Mouse (Mus musculus) splenic B cell, adult 2 months (primary cell): ENCODE results near the gene Hivep3.

Source experiments
- DNase-seq: peaks from one replicate; pipeline ENCODE4 v3.0.0-alpha.2; 2011; ENCODE audit warnings: low read depth, low spot score
- H3K27me3 ChIP-seq: 2 replicates; pipeline ENCODE4 v1.6.1; 2012; ENCODE audit warnings: mild to moderate bottlenecking, low read length, moderate library complexity, mixed read lengths; ENCODE audit not compliant: control insufficient read depth, poor library complexity, insufficient read depth, severe bottlenecking
- H3K36me3 ChIP-seq: 2 replicates; pipeline ENCODE4 v1.6.1; 2012; ENCODE audit warnings: mild to moderate bottlenecking, low read length, moderate library complexity, mixed read lengths; ENCODE audit not compliant: control insufficient read depth, poor library complexity, insufficient read depth, severe bottlenecking

Gene Hivep3

DNA sequence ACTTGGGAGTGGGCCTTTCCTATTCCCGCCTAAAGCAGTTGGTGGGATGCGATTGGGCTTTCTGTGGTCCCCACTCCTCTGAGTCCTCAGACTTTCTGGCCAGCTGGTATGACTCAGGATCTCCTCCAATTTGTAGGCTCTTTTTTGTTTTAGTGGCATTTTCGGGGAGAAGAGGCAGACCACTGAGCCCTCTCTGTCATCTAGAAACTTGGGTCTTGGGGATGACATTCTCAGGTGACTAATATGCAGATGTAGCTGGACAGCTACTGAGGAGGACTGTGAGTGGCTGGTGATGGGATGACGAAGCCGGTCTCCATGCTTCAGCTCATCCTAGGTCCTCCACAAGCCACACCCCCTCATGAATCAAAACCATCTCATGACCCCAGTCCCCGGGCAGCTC, 328.6 kb downstream of the Hivep3 start:
- DNase-seq: no peak
- H3K27me3 ChIP-seq: no peaks in the 10 kb centered on the region
- H3K36me3 ChIP-seq: no peaks in the 10 kb centered on the region

- Histone ChIP-seq H3K27me3 (no peaks in the 10 kb centered on the region), H3K36me3 (no peaks in the 10 kb centered on the region)
- DNase-seq: no peak
Observed at GRCm38 (mm10) chr4:120062754-120063153, 329.2 kb downstream of the Hivep3 start.

- DNase-seq: no peak
- H3K36me3 ChIP-seq: no peaks in the 10 kb centered on the region
- no peaks in the 10 kb centered on the region for H3K27me3 ChIP-seq
Observed at GRCm38 (mm10) chr4:120063353-120064124, 330.0 kb downstream of the Hivep3 start.

GRCm38 (mm10) chr4:120064696-120065095, 331.1 kb downstream of the Hivep3 start, which contains the start of gene AL607142.1:
TSS of gene AL607142.1 (plus strand) at chr4:120064996.
- no peaks in the 10 kb centered on the region for H3K27me3 ChIP-seq
- no peak for DNase-seq
- H3K36me3 ChIP-seq: no peaks in the 10 kb centered on the region

DNA sequence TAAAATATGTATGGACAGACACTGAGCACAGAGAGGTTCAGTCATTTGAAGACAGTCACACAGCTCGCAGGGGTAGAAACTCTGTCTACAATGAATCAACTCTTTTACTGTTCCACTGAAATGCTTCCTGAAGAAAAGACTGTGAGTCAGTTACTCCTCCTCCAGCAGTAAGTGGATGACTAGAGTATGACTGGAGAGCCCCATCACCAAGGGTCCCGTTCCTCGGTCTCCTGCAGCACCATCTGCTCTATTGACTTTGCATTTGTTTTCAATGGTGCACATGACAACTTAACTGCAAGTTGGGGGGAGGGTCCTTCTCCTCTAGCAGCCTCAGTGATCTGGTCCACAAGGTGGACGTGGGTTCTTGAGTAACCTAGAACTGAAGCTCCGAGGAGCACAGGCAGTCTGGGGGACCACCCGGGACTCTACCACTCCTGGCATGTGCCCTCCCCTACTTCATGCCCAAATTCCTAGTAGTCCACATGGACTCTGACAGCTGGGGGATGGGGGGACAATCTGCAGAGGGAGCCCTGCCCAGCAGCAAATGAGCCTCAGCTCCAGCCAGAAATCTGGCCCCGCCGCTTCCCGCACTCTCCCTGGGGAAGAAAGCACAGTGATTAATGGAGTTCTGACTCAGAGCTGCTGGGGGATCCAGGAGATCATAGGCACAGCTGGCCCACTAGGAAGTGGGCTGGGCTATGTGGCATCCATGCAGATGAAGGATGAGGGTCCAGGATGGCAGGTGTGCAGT, 333.4 kb downstream of the Hivep3 start:
- Histone ChIP-seq H3K36me3 (no peaks in the 10 kb centered on the region), H3K27me3 (no peaks in the 10 kb centered on the region)
- DNase-seq: no peak

DNA sequence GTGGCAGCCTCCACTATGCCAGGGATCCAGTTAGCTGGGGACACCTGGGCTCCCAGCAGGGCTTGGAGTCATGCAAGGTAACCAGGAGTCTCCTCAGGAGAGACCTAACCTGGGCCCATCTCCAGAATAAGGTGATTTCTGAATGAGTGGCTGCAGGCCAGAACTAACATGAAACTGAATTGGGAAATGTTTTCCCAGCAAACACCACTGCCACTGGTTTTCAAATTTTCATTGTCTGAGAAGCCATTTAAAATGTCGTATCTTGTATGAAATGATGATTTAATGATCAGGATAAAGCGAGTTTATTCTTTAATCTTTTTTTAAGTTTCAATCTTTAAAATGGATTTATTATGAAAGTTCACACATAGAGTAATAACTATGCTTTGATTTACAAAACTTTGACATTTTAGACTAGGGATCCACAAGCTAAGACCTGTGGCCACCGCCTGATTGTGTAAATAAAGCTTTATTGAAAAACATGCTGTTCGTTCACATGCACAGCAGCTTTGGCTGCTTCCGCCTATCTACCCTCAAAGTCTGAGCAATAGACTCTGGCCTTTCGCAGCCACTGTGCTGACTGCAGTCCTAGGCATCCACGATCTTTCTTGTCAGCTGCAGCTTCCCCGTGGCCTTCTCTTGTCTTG, 334.1 kb downstream of the Hivep3 start:
- no peaks in the 10 kb centered on the region for H3K36me3 ChIP-seq
- DNase-seq: no peak
- H3K27me3 ChIP-seq: no peaks in the 10 kb centered on the region

- Histone ChIP-seq H3K36me3 (no peaks in the 10 kb centered on the region), H3K27me3 (no peaks in the 10 kb centered on the region)
- DNase-seq: no peak
Observed at GRCm38 (mm10) chr4:120068883-120069581, 335.4 kb downstream of the Hivep3 start.

DNA sequence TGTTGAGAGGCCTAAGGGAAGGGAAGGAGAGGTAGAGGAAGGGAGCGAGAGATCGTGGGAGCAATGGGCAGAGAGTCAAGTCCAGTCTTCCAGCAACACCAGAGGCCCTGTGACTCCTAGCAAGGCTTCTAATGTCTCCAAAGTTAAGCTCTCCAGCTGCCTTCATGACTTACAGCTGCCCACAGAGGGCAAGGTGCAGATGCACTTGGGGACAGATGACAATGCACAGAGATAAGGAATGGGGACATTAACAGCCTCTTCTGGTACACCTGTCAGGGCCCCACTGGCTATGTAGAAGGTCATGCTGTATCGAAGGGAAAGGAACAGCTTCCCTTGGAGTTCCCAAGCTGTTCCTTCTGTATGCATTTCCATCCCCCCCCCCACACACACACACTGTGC, 336.0 kb downstream of the Hivep3 start:
- no peaks in the 10 kb centered on the region for H3K36me3 ChIP-seq
- DNase-seq: no peak
- no peaks in the 10 kb centered on the region for H3K27me3 ChIP-seq

- no peaks in the 10 kb centered on the region for H3K27me3 ChIP-seq
- no peak for DNase-seq
- no peaks in the 10 kb centered on the region for H3K36me3 ChIP-seq
Observed at GRCm38 (mm10) chr4:120071411-120071810, 337.8 kb downstream of the Hivep3 start.

GRCm38 (mm10) chr4:120071842-120072507, 338.4 kb downstream of the Hivep3 start:
- Histone ChIP-seq H3K36me3 (no peaks in the 10 kb centered on the region), H3K27me3 (no peaks in the 10 kb centered on the region)
- DNase-seq: no peak

DNA sequence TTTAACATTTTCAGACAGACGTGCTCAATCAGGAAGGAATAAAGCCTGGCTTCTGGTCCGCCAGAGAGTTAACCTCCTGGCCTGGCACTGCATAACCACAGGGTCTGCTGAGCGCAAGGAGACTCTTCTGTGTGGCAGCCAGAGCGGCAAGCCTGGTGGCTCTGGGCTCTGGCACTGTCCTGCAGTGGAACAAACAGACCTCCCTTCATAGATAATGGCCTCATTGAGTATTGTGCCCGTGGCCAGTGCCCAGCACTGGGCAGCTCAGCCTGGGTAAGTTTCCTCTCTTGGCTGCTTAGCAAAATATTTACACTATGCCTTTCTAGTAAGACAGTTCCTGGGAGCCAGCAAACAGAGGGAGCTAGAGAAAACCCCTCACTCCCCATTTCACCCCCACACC, 340.5 kb downstream of the Hivep3 start:
- H3K27me3 ChIP-seq: no peaks in the 10 kb centered on the region
- no peak for DNase-seq
- no peaks in the 10 kb centered on the region for H3K36me3 ChIP-seq

GRCm38 (mm10) chr4:120077322-120077721, 343.7 kb downstream of the Hivep3 start:
- Histone ChIP-seq H3K27me3 (no peaks in the 10 kb centered on the region), H3K36me3 (no peaks in the 10 kb centered on the region; the same call in 1 of the 2 replicates)
- DNase-seq: no peak

DNA sequence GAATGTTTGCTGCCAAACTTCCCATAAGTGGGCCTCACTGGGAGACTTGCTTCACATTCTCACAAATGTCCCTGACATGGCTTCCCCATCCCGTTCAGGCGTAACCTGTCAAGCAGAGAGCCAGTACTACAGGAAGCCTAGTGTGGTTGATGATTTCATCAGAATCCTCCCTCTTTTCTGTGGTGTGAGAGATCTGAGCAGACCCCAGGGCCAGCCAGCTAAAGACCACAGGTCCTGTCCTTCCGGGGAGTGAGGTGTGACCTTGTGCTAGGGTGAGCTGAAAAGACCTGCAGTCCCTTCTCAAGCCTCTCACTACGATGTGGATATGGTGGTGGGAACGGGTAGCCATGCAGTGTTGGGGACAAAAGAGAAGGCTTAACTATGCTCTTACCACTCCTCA, 348.9 kb downstream of the Hivep3 start:
- no peak for DNase-seq
- Histone ChIP-seq H3K36me3 (no peaks in the 10 kb centered on the region; the same call in 1 of the 2 replicates), H3K27me3 (no peaks in the 10 kb centered on the region)

- H3K27me3 ChIP-seq: no peaks in the 10 kb centered on the region
- no peak for DNase-seq
- no peaks in the 10 kb centered on the region; the same call in 1 of the 2 replicates for H3K36me3 ChIP-seq
Observed at GRCm38 (mm10) chr4:120083700-120084099, 350.1 kb downstream of the Hivep3 start.
